Mouse (Mus musculus): Measurements from ENCODE around the gene Golm1. TPM values are rescaled to one million over a fixed set of nuclear protein-coding genes. Genes with fewer than 3 reads are reported as not detected.

The Golm1 gene
- polyA plus RNA-seq, 1 experiment: 54.9 TPM

DNA sequence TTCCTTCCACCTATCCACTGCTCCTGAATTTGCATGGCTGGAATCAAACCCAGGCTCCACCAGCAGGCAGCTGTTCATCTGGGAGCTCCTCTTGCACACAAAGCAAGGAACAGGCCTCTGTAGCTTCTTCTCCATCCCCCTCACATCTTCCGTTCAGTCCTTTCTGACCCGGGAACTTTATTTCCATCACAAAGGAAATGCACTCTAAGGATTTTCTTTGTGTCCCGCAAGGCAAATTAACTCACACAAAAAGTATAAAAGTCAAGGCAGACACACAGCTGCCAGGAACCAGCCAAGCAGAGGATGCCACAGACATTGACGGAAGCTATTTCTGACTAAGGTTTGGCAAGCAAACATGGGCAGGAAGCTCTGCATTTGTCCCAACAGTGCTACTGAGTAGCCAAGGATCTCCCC is 18.6 kb downstream of the Golm1 start:
- H3K27me3 ChIP-seq (ENCODE audit: control insufficient read depth, insufficient read depth, low read length, poor library complexity, severe bottlenecking): no peaks in the 10 kb centered on the region
- H3K36me3 ChIP-seq (ENCODE audit: control insufficient read depth, insufficient read depth, low read length, poor library complexity, severe bottlenecking): no peaks in the 10 kb centered on the region
- H3K9ac ChIP-seq (ENCODE audit: low read depth, poor library complexity, severe bottlenecking): no peak overlapping the region
- H3K4me3 ChIP-seq (ENCODE audit: low read depth, low read length): no peak overlapping the region
- H3K9me3 ChIP-seq (replicated peaks; ENCODE audit: control insufficient read depth, insufficient read depth, low read length, poor library complexity, severe bottlenecking): no peaks in the 10 kb centered on the region
- H3K4me1 ChIP-seq (ENCODE audit: control insufficient read depth, insufficient read depth, low read length): peaks cover 26% of the 10 kb centered on the region
- peak overlapping the region; percentile 97 for H3K27ac ChIP-seq (ENCODE audit: insufficient read depth, low read length)
- no peak; the same call in 1 of the 2 replicates for TF ChIP-seq EP300 (IDR thresholded peaks at IDR 0.05; ENCODE audit: insufficient read depth, low read depth, low read length)
- TF ChIP-seq POLR2A (IDR thresholded peaks at IDR 0.05; ENCODE audit: insufficient read depth, low read length): no peak
- no peak for TF ChIP-seq CTCF (IDR thresholded peaks at IDR 0.05; ENCODE audit: low read depth, low read length)

DNA sequence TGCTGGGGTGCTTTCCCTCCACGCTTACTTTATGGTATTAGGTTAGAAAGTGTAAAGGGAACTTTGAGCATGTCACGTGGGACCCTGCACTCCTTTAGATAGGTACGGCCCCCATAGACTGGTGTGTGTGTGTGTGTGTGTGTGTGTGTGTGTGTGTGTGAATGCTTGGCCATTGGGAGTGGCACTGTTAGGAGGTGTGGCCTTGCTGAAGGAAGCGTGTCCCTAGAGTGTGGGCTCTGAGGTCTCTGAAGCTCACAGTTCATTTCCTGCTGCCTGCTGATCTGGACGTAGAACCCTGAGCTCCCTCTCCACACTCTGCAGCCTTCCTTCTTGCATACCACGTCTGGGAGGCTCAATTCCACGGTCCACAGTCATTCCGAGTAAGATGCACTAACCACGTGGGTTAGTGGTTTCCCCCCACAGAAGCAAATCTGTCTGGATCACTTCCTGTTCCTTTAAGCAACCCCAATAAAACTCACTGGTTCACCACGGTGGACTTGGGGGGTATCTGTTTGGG is 19.2 kb downstream of the Golm1 start:
- no peaks in the 10 kb centered on the region for H3K9me3 ChIP-seq (replicated peaks; ENCODE audit: control insufficient read depth, insufficient read depth, low read length, poor library complexity, severe bottlenecking)
- H3K4me3 ChIP-seq (ENCODE audit: low read depth, low read length): no peak overlapping the region
- H3K27me3 ChIP-seq (ENCODE audit: control insufficient read depth, insufficient read depth, low read length, poor library complexity, severe bottlenecking): no peaks in the 10 kb centered on the region
- no peaks in the 10 kb centered on the region for H3K36me3 ChIP-seq (ENCODE audit: control insufficient read depth, insufficient read depth, low read length, poor library complexity, severe bottlenecking)
- peak overlapping the region; percentile 97 for H3K27ac ChIP-seq (ENCODE audit: insufficient read depth, low read length)
- TF ChIP-seq POLR2A (IDR thresholded peaks at IDR 0.05; ENCODE audit: insufficient read depth, low read length) (no peak), EP300 (IDR thresholded peaks at IDR 0.05; ENCODE audit: insufficient read depth, low read depth, low read length) (0 out of 2 replicates have a peak, but pooled peaks have one; percentile 33)
- peaks cover 24% of the 10 kb centered on the region for H3K4me1 ChIP-seq (ENCODE audit: control insufficient read depth, insufficient read depth, low read length)
- no peak overlapping the region for H3K9ac ChIP-seq (ENCODE audit: low read depth, poor library complexity, severe bottlenecking)

DNA sequence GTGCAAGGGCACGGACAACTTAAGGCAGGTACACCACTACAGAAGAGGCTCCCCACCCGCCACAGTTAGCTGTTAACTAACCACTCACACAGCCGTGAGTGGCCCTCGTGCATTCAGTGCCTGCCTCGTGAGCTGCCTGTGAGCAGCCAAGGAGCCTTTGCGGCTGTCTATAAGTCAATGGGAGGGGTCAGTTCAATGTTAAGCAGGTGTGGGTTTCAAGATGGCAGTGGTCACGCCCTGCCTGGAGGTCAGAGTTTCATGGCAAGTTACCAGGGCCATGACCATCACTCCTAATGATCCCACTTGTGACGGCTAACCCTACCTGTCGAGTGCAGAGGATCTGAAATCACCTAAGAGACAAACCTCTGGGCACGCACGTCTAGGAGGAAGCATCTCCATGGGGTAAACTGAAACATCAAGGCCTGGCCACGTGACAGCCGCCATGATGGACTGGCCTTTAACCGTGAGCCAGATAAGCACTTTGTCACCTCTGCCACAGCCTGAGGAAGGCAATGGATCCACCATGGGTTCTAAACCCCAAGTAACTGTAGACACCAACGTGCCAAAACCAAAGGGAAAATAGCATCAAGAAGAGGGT is 19.8 kb downstream of the Golm1 start:
- H3K4me1 ChIP-seq (ENCODE audit: control insufficient read depth, insufficient read depth, low read length): peaks cover 23% of the 10 kb centered on the region
- H3K36me3 ChIP-seq (ENCODE audit: control insufficient read depth, insufficient read depth, low read length, poor library complexity, severe bottlenecking): no peaks in the 10 kb centered on the region
- H3K27me3 ChIP-seq (ENCODE audit: control insufficient read depth, insufficient read depth, low read length, poor library complexity, severe bottlenecking): no peaks in the 10 kb centered on the region
- TF ChIP-seq EP300 (IDR thresholded peaks at IDR 0.05; ENCODE audit: insufficient read depth, low read depth, low read length) (peak; percentile 58; the same call in 1 of the 2 replicates), CTCF (IDR thresholded peaks at IDR 0.05; ENCODE audit: low read depth, low read length) (no peak)
- H3K27ac ChIP-seq (ENCODE audit: insufficient read depth, low read length): peak overlapping the region; percentile 97
- H3K9me3 ChIP-seq (replicated peaks; ENCODE audit: control insufficient read depth, insufficient read depth, low read length, poor library complexity, severe bottlenecking): no peaks in the 10 kb centered on the region
- H3K4me3 ChIP-seq (ENCODE audit: low read depth, low read length): no peak overlapping the region
- no peak overlapping the region for H3K9ac ChIP-seq (ENCODE audit: low read depth, poor library complexity, severe bottlenecking)

DNA sequence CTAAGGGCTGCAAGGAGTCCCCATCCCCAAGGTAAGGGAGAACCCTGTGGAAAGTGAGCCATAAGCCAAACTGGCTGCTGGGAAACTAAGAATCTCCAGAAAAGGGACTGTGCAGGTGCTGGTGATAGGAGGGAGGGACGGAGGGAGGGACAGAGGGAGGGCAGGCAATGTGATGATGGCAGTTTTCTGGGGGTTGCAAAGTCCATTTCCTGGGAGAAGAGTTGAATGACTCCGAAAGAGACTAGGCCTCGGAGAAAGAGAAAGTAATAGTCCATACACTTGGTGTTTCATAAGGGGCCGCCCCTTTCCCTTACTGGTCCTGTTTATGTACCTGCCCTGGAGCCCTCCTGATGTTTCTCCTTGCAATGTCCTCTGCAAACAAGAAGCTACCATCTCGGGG is 21.1 kb downstream of the Golm1 start:
- Histone ChIP-seq H3K27ac (ENCODE audit: insufficient read depth, low read length) (no peak overlapping the region), H3K4me1 (ENCODE audit: control insufficient read depth, insufficient read depth, low read length) (peaks cover 21% of the 10 kb centered on the region), H3K4me3 (ENCODE audit: low read depth, low read length) (no peak overlapping the region), H3K9ac (ENCODE audit: low read depth, poor library complexity, severe bottlenecking) (no peak overlapping the region), H3K9me3 (replicated peaks; ENCODE audit: control insufficient read depth, insufficient read depth, low read length, poor library complexity, severe bottlenecking) (no peaks in the 10 kb centered on the region), H3K36me3 (ENCODE audit: control insufficient read depth, insufficient read depth, low read length, poor library complexity, severe bottlenecking) (no peaks in the 10 kb centered on the region), H3K27me3 (ENCODE audit: control insufficient read depth, insufficient read depth, low read length, poor library complexity, severe bottlenecking) (no peaks in the 10 kb centered on the region)
- TF ChIP-seq EP300 (IDR thresholded peaks at IDR 0.05; ENCODE audit: insufficient read depth, low read depth, low read length) (no peak), CTCF (IDR thresholded peaks at IDR 0.05; ENCODE audit: low read depth, low read length) (no peak), POLR2A (IDR thresholded peaks at IDR 0.05; ENCODE audit: insufficient read depth, low read length) (no peak)

DNA sequence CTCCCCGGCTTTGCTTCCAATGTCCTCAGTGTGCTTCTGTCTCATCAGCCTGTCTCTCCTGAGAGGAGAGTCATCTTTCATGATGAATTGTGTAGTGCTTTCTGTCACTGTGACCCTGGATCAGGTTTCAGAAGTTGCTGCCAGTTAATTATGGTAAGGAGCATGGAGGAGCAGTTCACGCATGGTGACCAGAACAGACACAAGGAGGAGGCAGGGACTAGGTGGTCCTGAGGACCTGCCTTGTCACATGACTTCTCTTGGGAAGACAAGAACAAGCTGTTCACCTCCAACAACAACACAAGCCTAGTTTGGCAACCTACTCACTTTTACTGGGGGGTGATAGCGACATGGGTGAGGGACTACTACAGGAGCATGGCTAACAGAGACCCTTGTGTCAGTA is 22.5 kb downstream of the Golm1 start:
- H3K27me3 ChIP-seq (ENCODE audit: control insufficient read depth, insufficient read depth, low read length, poor library complexity, severe bottlenecking): no peaks in the 10 kb centered on the region
- no peaks in the 10 kb centered on the region for H3K9me3 ChIP-seq (replicated peaks; ENCODE audit: control insufficient read depth, insufficient read depth, low read length, poor library complexity, severe bottlenecking)
- H3K9ac ChIP-seq (ENCODE audit: low read depth, poor library complexity, severe bottlenecking): no peak overlapping the region
- H3K4me1 ChIP-seq (ENCODE audit: control insufficient read depth, insufficient read depth, low read length): peaks cover 21% of the 10 kb centered on the region
- TF ChIP-seq CTCF (IDR thresholded peaks at IDR 0.05; ENCODE audit: low read depth, low read length): no peak
- no peak for TF ChIP-seq POLR2A (IDR thresholded peaks at IDR 0.05; ENCODE audit: insufficient read depth, low read length)
- TF ChIP-seq EP300 (IDR thresholded peaks at IDR 0.05; ENCODE audit: insufficient read depth, low read depth, low read length): no peak
- peaks cover 5% of the 10 kb centered on the region; the same call in 1 of the 2 replicates for H3K36me3 ChIP-seq (ENCODE audit: control insufficient read depth, insufficient read depth, low read length, poor library complexity, severe bottlenecking)
- H3K27ac ChIP-seq (ENCODE audit: insufficient read depth, low read length): no peak overlapping the region
- no peak overlapping the region for H3K4me3 ChIP-seq (ENCODE audit: low read depth, low read length)

DNA sequence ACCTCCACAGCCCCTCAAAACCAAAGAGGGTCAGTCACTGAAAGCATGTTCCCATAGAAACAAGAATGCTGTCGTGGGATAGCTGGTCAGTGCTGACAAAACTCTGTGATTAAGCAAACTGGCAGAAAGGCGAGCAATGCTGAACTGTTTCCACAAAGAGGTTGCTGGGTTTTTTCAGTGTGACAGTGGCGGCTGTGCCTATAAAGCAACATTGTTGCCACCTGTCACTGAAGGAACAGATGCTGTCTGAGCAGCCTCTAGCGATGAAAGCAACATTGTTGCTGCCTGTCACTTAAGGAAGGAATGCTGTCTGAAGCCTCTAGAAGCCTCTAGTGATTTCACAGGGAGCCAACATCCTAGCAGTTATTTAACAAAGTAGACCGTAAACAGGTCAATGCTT is 23.0 kb downstream of the Golm1 start:
- Histone ChIP-seq H3K4me3 (ENCODE audit: low read depth, low read length) (no peak overlapping the region), H3K36me3 (ENCODE audit: control insufficient read depth, insufficient read depth, low read length, poor library complexity, severe bottlenecking) (peaks cover 5% of the 10 kb centered on the region; the same call in 1 of the 2 replicates)
- TF ChIP-seq CTCF (IDR thresholded peaks at IDR 0.05; ENCODE audit: low read depth, low read length) (no peak), POLR2A (IDR thresholded peaks at IDR 0.05; ENCODE audit: insufficient read depth, low read length) (no peak), EP300 (IDR thresholded peaks at IDR 0.05; ENCODE audit: insufficient read depth, low read depth, low read length) (no peak)

More for the DNA sequence above, 23.0 kb downstream of the Golm1 start:
- H3K27me3 ChIP-seq (ENCODE audit: control insufficient read depth, insufficient read depth, low read length, poor library complexity, severe bottlenecking): no peaks in the 10 kb centered on the region
- H3K27ac ChIP-seq (ENCODE audit: insufficient read depth, low read length): no peak overlapping the region
- no peak overlapping the region for H3K9ac ChIP-seq (ENCODE audit: low read depth, poor library complexity, severe bottlenecking)
- H3K9me3 ChIP-seq (replicated peaks; ENCODE audit: control insufficient read depth, insufficient read depth, low read length, poor library complexity, severe bottlenecking): no peaks in the 10 kb centered on the region
- peaks cover 21% of the 10 kb centered on the region for H3K4me1 ChIP-seq (ENCODE audit: control insufficient read depth, insufficient read depth, low read length)

Data from ES-Bruce4 (cell line).